Mouse (Mus musculus) gastrocnemius, postnatal 36 days (tissue): Measurements from ENCODE around the gene Mab21l3. TPM values are rescaled to one million over a fixed set of nuclear protein-coding genes. Genes with fewer than 3 reads are reported as not detected.
A peak's percentile ranks its signal among the peaks of the same experiment; 100 is the strongest.

ENCODE experiments used
- DNase-seq, 2 experiments: peaks; one replicate each; pipeline ENCODE4 v3.0.0; 2022
- intact Hi-C: fragments of 180-260 bp; cut with DNase I; formaldehyde crosslinking; loops from one replicate; pipeline ENCODE4 v1.15.1; 2025
- long read RNA-seq, 2 experiments: library from polyadenylated mRNA; stranded (forward); transcript quantifications; one replicate each; pipeline ENCODE4 v2.0.0; 2021
- total RNA-seq, 2 experiments: library from RNA; stranded (reverse); gene quantifications; 2 replicates each; pipeline ENCODE4 v1.2.3; 2021

The Mab21l3 gene
- total RNA-seq, result not detected
- long read RNA-seq, experiment 1, result 0 reads
- long read RNA-seq, experiment 2, result 0 reads

DNA sequence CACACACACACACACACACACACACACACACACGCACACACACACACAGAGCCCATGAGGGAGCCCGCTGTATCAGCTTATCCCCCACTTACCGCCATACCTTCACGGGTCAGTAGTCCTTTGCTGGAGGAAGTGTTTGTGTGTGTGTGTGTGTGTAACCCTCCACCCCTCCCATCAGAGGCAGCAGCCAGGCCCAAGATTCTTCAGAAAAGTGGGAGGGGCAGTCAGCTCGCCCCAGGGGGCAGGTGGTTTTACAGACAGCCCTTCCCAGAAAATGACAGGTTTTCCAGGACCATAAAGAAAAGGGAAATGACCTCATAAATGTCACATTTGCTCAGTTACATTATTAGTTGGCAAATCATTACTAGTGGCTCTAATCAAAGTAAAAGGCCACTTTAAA lies at the start of gene Mab21l3:
Mab21l3 (minus strand) TSS at position 144 of the 400 bp plus-strand sequence.
- no peak for DNase-seq

DNA sequence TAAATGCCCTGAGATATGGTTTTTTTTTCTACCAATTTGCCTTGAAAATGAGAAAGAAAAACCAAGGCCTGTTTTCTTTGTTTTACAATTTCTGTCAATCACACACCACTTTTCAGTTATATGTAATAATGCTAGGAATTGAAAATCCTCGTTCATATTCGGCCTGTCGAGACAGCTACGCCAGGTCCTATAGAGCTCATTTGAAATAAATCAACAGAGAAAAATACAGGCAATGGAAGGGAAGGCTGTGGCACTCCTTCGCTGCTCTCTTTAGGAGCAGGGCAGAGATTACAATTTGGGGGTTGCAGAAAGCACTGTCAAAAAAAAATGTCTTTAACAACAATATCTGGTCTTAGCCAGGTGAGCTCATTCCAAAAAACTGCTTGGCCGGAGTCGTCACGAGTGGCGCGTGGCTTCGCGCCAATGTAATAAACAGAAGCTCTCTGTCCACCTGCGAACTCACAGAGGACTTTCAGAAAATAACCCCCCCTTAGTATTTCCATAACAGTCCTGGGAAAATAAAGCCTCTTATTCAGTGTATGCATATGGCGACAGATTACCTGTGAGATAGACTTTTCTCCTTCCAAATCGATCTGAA lies 48.7 kb upstream of the Mab21l3 start:
- intact Hi-C loops, result loop anchor here (5.0 kb wide), 1 partner anchor 165 kb away; no protein-coding TSS in a partner anchor
- DNase-seq, result no peak

More for the DNA sequence above, at the start of gene Mab21l3:
- intact Hi-C loops, result no loop called here

DNA sequence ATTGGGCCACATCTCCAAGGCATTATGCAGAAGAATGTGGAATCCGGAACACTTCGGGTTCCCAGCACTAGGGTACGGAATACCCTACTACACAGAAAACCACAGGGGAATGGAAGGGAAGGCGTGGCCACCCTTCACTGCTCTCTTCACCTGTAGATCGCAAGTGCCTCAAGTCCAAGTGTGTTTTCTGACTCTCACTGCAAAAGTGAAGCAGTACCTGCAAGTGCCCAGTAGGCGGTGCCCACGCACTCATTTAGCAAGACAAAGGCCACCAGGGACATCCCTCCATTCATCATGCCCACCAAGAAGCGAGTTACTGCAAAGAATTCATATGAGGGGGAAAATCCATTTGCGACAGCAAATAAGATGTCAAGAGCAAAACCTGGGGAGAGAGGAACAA lies 48.1 kb upstream of the Mab21l3 start:
- intact Hi-C loops, result loop anchor here (5.0 kb wide), 1 partner anchor 165 kb away; no protein-coding TSS in a partner anchor
- DNase-seq, result peak; percentile 33 to 54

DNA sequence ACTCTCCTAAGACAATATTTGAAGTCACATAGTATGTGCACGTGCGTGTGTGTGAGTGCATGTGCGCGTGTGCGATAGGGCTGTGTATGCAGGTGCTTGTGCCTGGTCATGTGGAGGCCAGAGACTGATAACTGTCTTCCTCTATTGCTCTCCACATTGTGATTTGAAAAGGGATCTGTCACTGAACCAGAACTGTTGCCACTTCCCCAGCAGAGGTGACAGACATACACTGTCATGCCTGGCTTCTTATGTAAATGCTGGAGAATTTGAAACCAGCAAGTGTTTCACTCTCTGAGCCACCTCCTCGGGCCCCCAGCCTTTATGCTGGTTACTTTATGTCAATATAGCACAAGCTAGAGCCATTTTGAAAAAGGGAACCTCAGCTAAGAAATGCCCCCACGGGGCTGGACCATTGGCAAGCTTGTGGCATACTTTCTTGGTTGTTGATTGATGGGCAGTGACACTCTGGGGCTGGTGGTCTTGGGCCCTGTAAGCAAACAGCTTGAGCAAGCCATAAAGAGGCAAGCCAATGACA lies 46.7 kb upstream of the Mab21l3 start:
- intact Hi-C loops, result loop anchor here (5.0 kb wide), 1 partner anchor 167 kb away; no protein-coding TSS in a partner anchor
- no peak for DNase-seq

DNA sequence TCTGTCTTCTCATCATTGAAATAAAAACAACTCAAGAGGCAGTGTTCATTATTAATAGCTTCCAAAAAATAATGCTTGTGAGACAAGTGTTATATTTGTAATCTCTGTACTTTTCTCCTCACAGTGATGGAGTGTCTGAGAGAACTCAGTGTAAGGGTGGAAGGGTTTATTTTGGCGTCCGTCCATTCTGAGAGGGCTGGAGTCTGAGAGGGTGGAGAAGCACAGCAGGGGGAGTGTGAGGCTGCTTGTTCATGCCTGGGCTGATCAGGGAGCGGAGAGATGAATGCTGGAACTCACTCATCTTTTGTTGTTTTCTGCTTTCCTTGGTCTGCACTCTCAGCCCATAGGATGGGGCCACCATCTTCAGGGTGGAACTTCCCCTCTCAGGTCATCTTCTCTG lies 36.8 kb upstream of the Mab21l3 start:
- intact Hi-C loops, result no loop called here
- DNase-seq, result no peak

DNA sequence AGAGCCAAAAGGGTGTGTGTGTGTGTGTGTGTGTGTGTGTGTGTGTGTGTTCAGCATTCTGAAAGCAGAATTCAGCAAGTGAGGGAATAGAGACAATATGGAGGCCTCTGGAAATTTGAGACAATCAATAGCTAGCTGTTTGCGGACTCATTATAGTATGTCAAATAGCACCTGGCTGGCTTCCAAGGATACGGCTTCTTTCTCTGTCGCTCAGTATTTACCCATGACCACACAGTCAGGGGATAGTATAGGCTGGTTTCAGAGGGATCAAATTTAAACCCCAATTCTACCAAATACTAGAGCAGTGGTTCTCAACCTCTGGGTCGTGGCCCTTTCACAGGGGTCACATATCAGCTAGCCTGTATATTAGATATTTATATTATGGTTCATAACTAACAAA lies 36.3 kb upstream of the Mab21l3 start:
- intact Hi-C loops, result no loop called here
- DNase-seq, result no peak

DNA sequence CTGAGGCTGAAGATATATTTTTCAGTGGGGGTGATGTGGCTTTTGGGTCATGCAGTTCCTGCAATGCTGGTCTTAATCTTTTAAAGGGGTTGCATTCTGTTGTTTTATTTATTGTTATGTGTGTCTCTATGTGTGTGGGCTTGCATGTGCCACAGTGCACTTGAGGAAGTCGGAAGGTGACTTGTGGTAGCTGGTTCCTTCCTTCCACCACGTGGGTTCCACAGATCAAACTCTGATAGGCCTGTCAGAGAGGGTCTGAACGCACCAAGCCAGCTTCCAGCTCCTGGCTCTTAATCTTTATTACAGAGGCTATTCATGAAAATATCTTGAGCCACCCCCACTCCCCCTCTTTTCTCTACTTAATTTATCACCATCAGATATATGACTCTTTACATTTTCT lies 35.1 kb upstream of the Mab21l3 start:
- no peak for DNase-seq
- intact Hi-C loops, result no loop called here

DNA sequence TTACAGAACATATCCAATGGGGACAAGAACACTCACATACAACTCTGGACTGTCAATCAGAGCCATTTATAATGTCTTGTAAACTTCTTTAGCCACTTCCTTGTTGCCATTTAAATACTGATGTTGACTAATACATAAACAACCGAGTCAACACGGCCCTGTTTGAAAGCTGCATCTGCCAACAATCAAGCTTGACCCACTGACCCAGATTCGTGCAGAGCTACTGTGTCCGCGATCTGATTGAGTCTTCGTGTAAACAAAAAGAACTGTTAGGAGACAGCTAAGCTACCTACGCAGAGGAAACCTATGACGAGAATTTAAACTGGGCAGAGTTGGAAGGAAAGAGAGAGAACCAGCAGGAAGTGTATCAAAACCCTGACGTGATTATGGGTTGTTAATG lies 33.0 kb upstream of the Mab21l3 start:
- DNase-seq, result no peak
- intact Hi-C loops, result no loop called here

DNA sequence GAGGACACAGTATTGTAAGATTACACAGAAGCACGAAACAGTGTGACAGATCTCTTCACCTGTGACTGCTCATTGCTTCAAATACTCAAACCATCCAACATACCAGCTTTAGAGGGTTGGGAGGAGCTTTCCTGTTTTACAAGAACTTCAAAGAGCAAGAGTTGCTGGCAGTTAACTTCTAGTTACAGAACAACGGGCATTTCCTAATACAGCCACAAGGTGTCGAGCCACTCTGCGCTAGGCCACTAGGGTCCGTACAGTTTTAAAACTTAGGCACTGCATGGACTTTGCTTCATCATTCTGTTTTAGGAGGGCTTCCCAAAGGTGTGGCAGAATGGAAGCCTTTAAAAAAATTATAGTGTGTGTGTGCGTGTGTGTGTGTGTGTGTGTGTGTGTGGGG lies 32.1 kb upstream of the Mab21l3 start:
- no peak for DNase-seq
- intact Hi-C loops, result no loop called here

DNA sequence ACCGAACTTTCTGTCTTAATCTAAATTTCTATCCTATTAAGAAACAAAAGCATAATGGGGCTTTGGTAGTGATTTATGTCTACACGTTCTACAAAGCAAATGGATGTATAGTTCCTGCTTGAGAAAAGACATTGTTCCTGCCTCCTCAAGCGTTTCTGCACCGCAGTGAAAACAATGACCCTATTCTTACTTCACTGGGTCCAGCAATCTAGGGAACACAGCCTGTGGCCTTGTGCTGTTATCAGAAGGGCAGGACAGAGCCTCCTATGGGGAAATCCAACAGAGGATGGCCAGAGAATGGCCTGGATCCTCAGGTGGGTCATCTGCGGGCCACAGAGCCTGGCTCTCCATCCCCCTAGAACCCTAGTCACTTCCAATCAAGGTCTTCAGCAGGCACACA lies 29.4 kb upstream of the Mab21l3 start:
- intact Hi-C loops, result no loop called here

DNA sequence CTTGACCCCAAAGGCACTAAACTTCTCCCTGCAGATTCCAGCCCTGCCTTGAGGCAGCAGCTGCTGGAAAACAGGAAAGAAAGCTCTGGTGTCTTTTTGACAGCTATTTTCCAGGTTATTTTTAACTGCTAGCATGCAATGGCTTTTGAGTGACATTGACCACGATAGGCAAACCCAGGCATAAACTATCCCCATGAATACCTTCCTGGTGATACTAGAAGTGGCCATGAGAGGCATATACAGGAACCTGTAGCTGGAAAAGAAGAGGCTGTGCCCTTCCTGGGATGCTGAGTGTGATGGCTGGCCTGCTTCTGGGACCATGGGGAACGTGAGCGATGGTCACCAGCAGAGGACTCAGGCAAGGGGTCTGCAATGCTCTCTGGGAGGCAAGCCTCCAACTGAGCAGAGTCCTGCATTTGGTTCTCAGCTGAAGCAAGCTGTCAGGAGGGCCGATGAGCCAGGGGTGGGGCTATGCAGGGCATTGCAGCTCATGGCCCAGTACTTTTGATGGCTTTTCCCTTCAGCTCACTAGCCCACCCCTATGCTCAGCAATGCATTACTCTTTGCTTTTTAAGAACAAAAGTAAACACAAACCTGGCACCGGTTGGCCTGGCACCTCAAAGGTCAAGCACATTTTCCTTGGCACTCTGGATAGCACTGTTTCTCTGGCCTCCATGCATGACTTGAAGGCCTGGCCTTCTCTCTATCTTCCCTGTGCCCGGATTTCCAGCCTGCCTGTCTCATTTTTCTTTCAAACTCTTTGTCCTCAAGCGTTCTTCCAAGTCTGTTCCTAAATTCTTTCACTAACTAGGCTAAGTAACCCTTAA lies 27.9 kb upstream of the Mab21l3 start:
- intact Hi-C loops, result no loop called here
- DNase-seq, result no peak

More for the DNA sequence above, 29.4 kb upstream of the Mab21l3 start:
- no peak for DNase-seq

DNA sequence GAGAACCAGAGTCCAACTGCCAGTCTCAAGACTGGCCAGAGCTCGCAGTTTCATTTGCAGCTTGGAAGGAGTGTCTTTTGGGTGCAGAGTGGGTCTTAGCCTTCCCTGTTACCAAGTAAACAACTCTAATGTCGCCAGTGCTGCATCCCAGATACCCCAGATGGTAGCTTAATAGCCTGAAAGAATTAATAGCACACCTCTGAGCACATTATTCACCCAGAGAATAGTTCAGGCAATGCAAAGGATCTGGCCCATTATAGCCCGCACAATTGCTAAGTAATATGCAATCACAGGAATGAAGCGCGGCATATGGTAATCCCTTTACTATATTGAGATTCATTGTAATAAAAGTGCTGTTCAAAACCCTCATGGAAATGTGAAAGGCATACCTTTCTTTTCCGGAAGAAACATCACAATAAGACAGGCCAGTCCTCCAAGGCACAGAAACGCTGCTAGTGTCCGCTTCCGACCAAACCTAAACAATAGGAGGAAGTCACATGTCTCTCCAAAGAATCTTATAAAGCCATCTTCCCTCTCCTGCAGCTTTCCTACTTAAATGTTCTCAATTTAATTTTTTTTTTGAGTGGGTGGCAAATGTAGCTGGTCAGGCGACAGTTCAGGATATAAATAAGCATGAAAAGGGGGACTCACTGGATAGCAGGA lies 26.6 kb upstream of the Mab21l3 start:
- DNase-seq, result no peak
- intact Hi-C loops, result no loop called here

DNA sequence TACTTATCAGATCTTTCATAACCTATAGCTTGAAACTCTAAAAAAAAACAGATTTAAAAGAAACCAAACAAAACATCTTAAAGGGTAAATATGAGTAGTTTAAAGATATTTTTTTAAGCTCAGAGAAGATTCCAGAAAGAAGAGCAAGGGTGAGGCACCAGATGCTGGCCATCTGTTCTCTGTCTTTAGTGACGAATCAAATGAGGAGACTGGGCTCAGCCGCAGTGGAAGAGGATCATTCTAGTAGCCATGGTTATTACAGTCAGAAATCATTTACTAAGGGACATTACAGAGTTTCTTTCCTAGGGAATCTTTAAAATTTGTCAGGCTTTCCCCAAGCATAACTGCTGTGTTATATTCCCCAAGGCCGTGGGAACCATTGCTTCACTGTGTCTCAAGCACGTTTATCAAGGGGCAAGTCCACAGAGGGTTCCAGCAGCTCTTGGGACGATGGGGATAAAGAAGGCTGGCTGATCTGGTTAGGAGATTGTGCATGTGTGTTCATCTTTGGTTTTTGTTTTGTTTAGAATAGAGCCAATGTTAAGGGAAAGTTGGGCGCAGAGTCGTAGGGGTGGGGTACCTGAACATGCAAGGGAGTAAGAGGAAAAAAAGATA lies 24.4 kb upstream of the Mab21l3 start:
- no peak for DNase-seq
- intact Hi-C loops, result no loop called here

DNA sequence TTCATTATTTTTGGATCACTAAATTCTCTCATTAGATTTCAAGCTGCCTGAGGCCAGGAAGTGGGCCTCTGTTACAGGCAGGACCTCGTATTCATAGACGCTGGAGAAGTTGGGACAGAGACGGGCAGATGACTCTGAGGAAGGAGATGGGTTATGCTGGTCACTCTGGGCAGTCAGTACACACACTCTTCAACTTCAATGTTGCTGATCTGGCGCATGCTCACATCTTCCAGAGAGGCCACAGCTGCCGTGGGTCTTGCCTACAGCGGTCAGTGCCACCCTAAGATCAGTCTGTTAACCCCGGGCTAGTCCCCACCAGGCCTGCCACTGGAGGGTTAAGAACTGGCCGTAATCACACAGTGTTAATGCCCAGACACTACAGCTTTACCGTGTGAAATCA lies 23.2 kb upstream of the Mab21l3 start:
- intact Hi-C loops, result no loop called here
- no peak for DNase-seq

DNA sequence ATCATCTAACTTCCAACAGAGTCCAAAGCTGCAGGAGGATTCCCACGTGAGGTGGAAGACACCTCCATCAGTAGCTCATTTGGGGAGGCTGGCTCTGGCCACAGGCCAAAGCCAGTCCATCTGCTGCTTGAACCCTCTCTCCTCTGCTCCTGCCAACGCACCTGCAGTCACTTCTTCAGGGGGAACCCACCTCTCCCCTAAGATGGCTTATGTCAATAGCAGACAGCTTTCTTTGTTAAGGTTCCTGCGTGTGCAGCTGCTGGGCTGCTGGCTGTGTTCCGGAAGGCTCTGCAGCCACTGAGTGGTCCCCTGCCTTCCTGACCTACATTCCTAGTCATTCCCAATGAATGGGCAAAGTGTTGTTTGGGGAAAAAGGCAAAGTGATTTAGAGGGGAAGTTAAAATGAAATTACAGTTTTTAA lies 18.3 kb upstream of the Mab21l3 start:
- intact Hi-C loops, result no loop called here
- DNase-seq, result no peak

DNA sequence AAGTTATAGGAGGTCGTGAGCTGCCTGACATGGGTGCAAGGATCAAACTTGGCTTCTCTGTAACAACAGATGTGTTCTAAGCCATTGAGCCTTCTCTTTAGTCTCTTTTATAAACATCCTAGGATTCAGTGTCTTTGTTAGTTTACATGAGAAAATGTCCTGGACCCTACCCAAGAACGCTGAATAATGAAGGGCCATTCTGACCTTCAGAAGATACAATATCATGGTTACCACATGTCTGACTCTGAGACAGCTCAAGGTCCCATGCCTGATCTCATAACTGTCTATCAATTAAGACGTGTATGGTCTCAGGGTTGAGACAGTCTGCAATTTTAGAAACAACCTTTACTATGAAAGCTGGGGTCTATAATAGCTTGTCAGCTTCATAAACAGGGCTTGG lies 13.1 kb upstream of the Mab21l3 start:
- intact Hi-C loops, result no loop called here
- no peak for DNase-seq

DNA sequence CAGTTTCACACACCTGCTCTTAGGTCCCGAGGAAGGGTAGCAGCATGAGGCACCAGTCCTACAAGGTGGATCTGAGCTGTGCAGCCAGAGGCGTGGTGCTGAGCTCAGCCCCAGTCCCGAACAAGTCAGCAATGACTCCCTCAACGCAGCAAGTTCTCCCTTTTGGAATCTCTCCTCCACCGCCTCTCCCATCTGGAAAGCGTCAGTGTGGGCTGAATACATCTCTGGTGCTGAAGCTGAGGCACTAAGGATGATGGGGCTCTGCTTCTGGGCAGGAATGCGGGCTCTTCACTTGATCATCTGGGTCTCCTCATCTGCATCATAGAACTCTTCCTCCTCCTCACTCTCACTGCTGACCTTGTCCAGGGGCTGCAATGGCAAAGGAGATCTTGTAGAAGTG lies 11.4 kb upstream of the Mab21l3 start:
- intact Hi-C loops, result no loop called here
- DNase-seq, result no peak

DNA sequence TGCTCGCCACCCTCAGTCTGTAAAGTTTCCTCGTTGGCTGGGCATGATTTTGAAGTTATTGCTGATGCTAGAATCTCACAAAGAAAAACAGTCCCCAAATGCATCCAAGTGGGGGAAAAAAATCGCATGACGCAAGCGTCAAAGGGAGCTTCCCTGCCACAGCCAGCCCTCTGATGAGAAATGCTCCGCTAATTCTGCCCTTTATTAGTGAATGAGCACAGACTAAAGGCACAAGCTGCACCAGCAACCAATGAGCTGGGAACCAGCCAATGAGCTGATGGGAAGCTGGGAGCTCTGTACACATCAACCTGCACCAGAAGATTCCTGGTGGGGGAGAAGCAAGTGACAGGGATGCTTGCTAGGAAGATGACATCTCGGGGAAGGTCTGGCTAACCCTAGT lies 11.0 kb upstream of the Mab21l3 start:
- no peak for DNase-seq
- intact Hi-C loops, result no loop called here

DNA sequence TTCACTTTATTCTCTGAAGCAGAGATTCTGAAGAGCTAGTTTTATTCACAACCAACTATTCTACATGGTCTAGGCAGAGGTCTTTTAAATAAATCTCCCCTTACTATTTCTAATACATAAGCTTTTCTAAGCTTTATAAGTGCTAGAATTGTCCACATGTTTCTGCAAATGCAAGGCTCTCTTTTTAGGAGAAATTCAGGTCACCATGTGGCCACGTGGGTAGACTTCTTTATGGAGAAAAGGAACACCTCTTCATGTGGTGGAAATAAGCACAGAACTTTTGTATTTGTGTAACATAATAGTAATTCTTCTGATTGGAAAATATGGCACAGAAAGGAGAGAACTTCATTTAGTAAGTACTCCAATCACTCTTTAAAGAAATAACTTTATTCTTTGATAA lies 5.3 kb upstream of the Mab21l3 start:
- intact Hi-C loops, result no loop called here
- DNase-seq, result no peak

DNA sequence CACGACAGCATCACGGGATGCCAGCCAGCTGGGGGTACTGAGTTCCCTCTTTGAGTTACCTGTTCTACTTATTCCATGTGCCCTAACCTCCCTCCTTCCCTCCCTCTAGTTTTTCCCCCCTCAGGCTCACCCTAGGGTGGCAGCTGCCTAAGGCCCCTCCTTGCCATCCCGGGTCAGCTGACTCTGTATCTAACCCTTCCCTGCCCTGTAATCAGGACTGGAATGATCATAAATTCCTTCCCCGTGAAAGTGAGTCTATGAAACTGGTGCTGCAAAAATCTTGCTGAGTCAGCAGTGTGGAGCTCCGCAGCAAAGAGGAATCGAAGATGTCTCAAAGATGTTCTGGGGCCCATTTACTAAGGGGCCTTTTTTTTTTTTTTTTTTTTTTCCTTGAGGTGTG lies 2.6 kb upstream of the Mab21l3 start:
- DNase-seq, result no peak
- intact Hi-C loops, result no loop called here

DNA sequence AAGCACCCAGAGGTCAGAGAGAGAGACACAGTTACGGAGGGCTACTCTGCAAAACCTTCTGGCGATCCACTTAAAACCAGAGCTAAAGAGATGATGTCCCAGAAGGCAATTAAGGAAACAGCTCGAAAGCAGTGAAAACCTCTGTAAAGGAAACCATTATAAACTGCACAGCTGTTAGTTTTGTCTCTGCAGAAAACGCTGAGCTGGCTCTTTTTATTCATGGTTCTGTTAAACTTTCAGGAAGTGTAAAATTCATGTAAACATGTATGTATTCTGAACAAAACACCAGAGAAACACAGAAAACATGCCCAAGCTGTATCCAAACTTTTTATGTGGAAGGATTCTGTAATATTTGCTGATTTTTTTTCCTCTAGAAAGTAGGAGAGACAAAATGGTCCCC lies 2.7 kb downstream of the Mab21l3 start:
- no peak for DNase-seq
- intact Hi-C loops, result no loop called here
